Mouse (Mus musculus): ENCODE data around the gene Map7d3. TPM values are rescaled to one million over a fixed set of nuclear protein-coding genes. Genes with fewer than 3 reads are reported as not detected.

Map7d3 gene
- polyA plus RNA-seq, 1 experiment, result not detected

DNA sequence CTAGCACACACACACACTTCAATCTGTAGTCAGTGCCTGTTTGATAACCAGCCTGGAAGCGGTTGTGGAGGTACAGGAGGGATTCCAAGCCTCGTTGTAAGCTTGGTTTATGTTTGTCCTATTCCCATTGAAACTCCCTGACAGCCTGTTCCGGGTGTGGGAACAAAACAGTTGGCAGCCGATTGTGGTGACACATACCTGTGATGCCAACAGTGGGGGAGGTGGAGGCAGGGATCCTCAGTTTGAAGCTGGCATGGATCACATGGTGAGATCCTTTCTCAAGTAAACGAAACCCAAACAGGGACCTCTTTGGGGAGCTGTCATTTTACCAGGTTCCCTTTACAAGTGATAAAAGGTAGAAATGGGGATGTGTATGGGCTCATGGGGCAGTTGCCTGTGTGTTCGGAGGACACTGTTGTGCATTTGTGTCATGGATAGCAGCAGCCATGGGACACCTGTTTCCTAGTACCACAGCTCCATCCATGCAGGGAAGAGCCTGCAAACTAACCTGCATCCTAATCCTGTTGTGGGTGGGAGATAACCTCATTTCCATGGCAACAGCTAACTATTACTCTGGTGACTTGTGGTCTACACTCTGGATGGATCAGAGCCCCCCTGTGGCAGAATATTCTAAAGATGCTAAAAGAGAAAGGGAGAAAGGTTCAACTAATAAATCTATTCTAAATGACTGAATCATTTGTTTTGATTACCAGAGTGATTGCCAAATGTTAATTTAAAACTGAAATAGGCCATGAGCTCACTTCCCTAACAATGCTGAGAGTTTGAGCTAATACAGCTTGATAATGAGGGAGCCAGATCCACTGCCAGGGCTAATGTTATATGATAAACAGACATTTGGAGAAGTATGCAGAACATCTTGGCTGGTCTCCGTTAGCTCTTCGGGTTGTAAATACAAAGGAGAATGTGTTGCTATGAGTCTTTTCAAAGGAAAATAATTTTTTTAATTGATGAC, 68.5 kb downstream of the Map7d3 start:
- TF ChIP-seq GATA1 (IDR thresholded peaks at IDR 0.05; ENCODE audit: low read length), result no peak

DNA sequence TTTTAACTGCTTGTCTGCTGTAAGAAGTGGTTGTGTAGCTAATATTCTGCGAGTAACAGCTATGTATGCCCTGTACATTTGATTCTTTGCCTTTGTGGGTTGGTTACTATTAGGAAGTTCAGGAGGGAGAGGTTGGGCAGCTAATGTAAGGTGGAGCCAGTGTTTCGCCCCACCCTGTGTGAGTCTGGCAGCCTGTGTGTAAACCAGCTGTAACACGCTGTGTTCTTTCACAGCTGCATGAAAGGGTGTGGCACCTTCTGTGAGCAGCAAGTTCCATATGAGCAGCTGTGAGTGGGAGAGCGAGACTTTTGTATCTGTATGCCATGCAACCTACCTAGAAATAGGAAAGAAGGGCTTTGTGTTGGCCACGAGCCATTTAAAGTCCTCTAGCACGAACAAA, 70.0 kb downstream of the Map7d3 start:
- no peak for TF ChIP-seq GATA1 (IDR thresholded peaks at IDR 0.05; ENCODE audit: low read length)

DNA sequence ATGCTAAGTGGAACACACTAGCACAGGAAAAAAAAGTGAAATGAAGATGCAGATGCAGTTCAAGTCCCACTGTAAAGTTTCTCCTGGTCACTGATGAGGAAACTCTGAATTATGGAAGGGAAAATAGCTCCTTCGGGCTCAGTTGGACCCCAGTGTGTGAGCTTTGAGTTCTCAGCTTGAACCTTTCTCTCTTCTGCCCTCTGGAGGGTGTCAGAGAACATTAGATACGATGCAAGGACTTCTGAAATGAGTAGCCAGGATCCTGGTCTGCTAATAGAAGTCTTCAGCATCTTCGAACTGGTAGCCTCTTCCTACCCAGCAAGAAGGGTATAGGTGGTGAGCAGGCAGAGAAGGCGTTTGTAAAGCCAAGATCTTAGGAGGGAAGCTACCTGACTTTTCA, 70.6 kb downstream of the Map7d3 start:
- no peak for TF ChIP-seq GATA1 (IDR thresholded peaks at IDR 0.05; ENCODE audit: low read length)

Other genes with a start within 250 kb of the Map7d3 start
- gene Mmgt1, start 224.3 kb downstream of the Map7d3 start, polyA plus RNA-seq (2012), result 0.49 and 0.54 TPM in 2 replicates
- 7.3 and 31.5 TPM in 2 replicates for gene Slc9a6, start 212.6 kb downstream of the Map7d3 start, polyA plus RNA-seq (2012)
- gene Fhl1, start 90.5 kb downstream of the Map7d3 start, polyA plus RNA-seq (2012), result 0.02 and 0.06 TPM in 2 replicates
- not detected in 2 replicates for gene Adgrg4, start 47.8 kb upstream of the Map7d3 start, polyA plus RNA-seq (2012)
- not detected in 2 replicates for gene Brs3, start 220.7 kb upstream of the Map7d3 start, polyA plus RNA-seq (2012)
- 20.3 and 28.3 TPM in 2 replicates for gene Htatsf1, start 231.3 kb upstream of the Map7d3 start, polyA plus RNA-seq (2012)

All from G1E-ER4 (cell line).